Mouse (Mus musculus) midbrain, embryonic 14.5 days (tissue): Measurements from ENCODE around the gene D430041D05Rik. TPM values are rescaled to one million over a fixed set of nuclear protein-coding genes. Genes with fewer than 3 reads are reported as not detected.

Experiments
- ATAC-seq: fragments of 200-750 bp; cut with Nextera tagmentation; 2 replicates; pipeline ENCODE4 v1.8.0; 2017; ENCODE audit warnings: moderate number of reproducible peaks, moderate library complexity; ENCODE audit not compliant: low FRiP score, low TSS enrichment
- DNase-seq: peaks from one replicate; pipeline ENCODE4 v3.0.0-alpha.2; 2015
- H3K27ac ChIP-seq: fragments of 300-500 bp; sonication (generic); replicated peaks from 2 replicates; pipeline ENCODE4 v1.5.1; 2014; ENCODE audit warnings: mild to moderate bottlenecking, low read depth, low read length, moderate library complexity
- H3K27me3 ChIP-seq: fragments of 300-500 bp; sonication (generic); 2 replicates; pipeline ENCODE4 v1.6.1; 2014; ENCODE audit warnings: low read length, control low read depth, mixed read lengths; ENCODE audit not compliant: control insufficient read depth, insufficient read depth
- H3K36me3 ChIP-seq: fragments of 300-500 bp; sonication (generic); 2 replicates; pipeline ENCODE4 v1.6.1; 2014; ENCODE audit warnings: low read length, control low read depth; ENCODE audit not compliant: control insufficient read depth, insufficient read depth
- H3K4me1 ChIP-seq: fragments of 300-500 bp; sonication (generic); 2 replicates; pipeline ENCODE4 v1.6.1; 2014; ENCODE audit warnings: mild to moderate bottlenecking, antibody characterized with exemption, low read length, control low read depth; ENCODE audit not compliant: control insufficient read depth, insufficient read depth
- H3K4me2 ChIP-seq: fragments of 300-500 bp; sonication (generic); 2 replicates; pipeline ENCODE4 v1.6.1; 2014; ENCODE audit warnings: mild to moderate bottlenecking, low read length, moderate library complexity
- H3K4me3 ChIP-seq: fragments of 300-500 bp; sonication (generic); replicated peaks from 2 replicates; pipeline ENCODE4 v1.5.1; 2014; ENCODE audit warnings: low read depth, low read length
- H3K9ac ChIP-seq: fragments of 300-500 bp; sonication (generic); replicated peaks from 2 replicates; pipeline ENCODE4 v1.6.1; 2014; ENCODE audit warnings: mild to moderate bottlenecking, low read length, moderate library complexity
- H3K9me3 ChIP-seq: fragments of 300-500 bp; sonication (generic); 2 replicates; pipeline ENCODE4 v1.6.1; 2016; ENCODE audit warnings: low read length, control low read depth, mixed read lengths; ENCODE audit not compliant: control insufficient read depth
- WGBS: fragments of 180-500 bp; shearing (Covaris S2); extraction: QIAGEN DNeasy Blood & Tissue Kit; methylation state at CpG from one replicate; pipeline ENCODE4 v1.1.7; 2014; 5-methylcytosine and 5-hydroxymethylcytosine counted together
- polyA plus RNA-seq: library from polyadenylated mRNA; unstranded; fragments of >200 nt; fragmentation: Nextera tagmentation; extraction: Ambion mirVana; gene quantifications from 2 replicates; pipeline ENCODE4 v1.2.1, GENCODE M21; 2014

Gene D430041D05Rik
- polyA plus RNA-seq, 1 experiment from 2014 or later, result 12.0 TPM

DNA sequence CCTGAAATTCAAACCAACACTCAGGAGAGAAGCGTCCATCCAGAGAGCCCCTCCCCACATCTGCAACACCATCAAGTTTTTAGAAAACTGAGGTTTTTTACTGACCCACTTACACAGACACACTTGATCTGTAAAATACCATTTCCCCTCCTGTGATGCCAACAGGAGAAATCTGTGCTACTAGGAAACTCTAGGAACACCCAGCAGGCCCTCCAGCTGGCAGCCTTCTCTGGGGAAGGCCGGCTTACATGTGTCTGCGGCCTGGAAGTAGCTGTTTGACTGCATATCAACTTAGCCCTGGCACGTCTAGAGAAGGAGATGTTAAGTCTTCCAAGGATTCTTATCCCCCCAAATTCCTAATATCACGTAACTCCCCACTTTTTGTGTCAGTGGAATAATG is 105.1 kb downstream of the D430041D05Rik start:
- no peaks in the 10 kb centered on the region for H3K27me3 ChIP-seq
- ATAC-seq (no peak), DNase-seq (no peak)
- H3K9me3 ChIP-seq, result no peaks in the 10 kb centered on the region
- no peak overlapping the region for H3K4me2 ChIP-seq
- no peak overlapping the region for H3K27ac ChIP-seq
- no peak overlapping the region for H3K4me3 ChIP-seq
- no peak overlapping the region for H3K9ac ChIP-seq
- H3K4me1 ChIP-seq, result no peaks in the 10 kb centered on the region
- H3K36me3 ChIP-seq, result no peaks in the 10 kb centered on the region
- WGBS, result 76% methylated on average over 5 of the region's 5 CpGs

- Histone ChIP-seq H3K36me3 (no peaks in the 10 kb centered on the region), H3K9ac (no peak overlapping the region), H3K27ac (no peak overlapping the region), H3K4me2 (no peak overlapping the region), H3K4me1 (no peaks in the 10 kb centered on the region), H3K9me3 (no peaks in the 10 kb centered on the region), H3K4me3 (no peak overlapping the region), H3K27me3 (no peaks in the 10 kb centered on the region)
- no peak for ATAC-seq
- WGBS, result 70% methylated on average over 1 of the region's 1 CpGs
- no peak for DNase-seq
Observed at GRCm38 (mm10) chr2:104299912-104300311, 110.9 kb downstream of the D430041D05Rik start.

- no peaks in the 10 kb centered on the region for H3K9me3 ChIP-seq
- no peaks in the 10 kb centered on the region for H3K36me3 ChIP-seq
- H3K27me3 ChIP-seq, result no peaks in the 10 kb centered on the region
- no peak overlapping the region for H3K9ac ChIP-seq
- no peak overlapping the region for H3K4me2 ChIP-seq
- ATAC-seq (no peak), DNase-seq (peak; percentile 70)
- 14% methylated on average over 7 of the region's 7 CpGs for WGBS
- no peak overlapping the region for H3K4me3 ChIP-seq
- no peak overlapping the region for H3K27ac ChIP-seq
- H3K4me1 ChIP-seq, result no peaks in the 10 kb centered on the region
Observed at GRCm38 (mm10) chr2:104299160-104299559, 111.7 kb downstream of the D430041D05Rik start.

DNA sequence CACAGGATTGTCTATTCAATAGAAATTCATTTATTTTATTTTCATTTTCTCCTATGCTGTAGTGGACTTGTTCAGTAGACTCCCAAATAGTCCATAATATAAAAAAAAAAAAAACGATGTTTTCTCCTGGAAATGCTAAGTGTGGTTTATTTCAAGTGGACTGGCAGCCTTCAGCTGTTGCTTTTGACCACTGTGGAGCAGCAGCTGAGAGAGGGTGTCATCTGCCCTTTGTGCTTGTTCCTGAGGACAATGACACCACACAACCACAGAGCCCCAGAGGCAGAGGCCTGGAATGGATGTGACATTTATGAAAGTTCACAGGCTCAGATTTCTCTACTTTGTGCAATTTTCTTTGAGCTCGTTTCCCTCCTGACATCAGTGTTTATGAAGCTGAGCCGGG is 124.0 kb downstream of the D430041D05Rik start:
- Histone ChIP-seq H3K27ac (no peak overlapping the region), H3K9ac (no peak overlapping the region), H3K27me3 (no peaks in the 10 kb centered on the region), H3K4me3 (no peak overlapping the region), H3K9me3 (no peaks in the 10 kb centered on the region), H3K36me3 (no peaks in the 10 kb centered on the region), H3K4me1 (no peaks in the 10 kb centered on the region), H3K4me2 (no peak overlapping the region)
- ATAC-seq, result no peak
- DNase-seq, result no peak
- 80% methylated on average over 3 of the region's 3 CpGs for WGBS

DNA sequence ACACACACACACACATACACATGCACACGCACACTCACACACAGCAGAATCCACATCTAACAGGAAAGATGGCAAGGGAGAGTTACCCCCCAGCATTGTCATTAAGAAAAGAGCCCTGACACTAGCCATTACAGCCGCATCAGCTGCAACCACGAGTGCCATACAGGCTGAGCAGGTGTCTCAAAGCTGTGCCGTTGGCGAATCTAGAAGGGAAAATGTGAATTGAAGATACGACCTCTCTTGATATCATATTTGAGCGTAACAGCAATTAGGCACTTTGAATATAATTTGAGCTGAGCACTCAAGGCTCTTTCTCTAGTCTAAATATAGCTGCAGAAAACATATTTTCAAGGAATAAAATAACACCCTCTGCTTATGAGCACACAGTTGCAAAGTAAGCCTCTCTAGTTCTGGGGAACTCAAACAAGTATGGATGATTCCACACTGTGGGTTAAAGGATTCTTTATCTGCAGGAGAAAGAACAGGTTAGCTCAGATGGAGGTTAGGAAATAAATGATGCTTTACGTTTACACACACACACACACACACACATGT is 127.3 kb downstream of the D430041D05Rik start:
- H3K4me2 ChIP-seq, result no peak overlapping the region
- H3K4me3 ChIP-seq, result no peak overlapping the region
- H3K9me3 ChIP-seq, result no peaks in the 10 kb centered on the region
- WGBS, result 87% methylated on average over 8 of the region's 8 CpGs
- ATAC-seq, result no peak
- H3K27ac ChIP-seq, result no peak overlapping the region
- no peaks in the 10 kb centered on the region for H3K4me1 ChIP-seq
- H3K9ac ChIP-seq, result no peak overlapping the region
- DNase-seq, result no peak
- no peaks in the 10 kb centered on the region for H3K27me3 ChIP-seq
- H3K36me3 ChIP-seq, result no peaks in the 10 kb centered on the region

DNA sequence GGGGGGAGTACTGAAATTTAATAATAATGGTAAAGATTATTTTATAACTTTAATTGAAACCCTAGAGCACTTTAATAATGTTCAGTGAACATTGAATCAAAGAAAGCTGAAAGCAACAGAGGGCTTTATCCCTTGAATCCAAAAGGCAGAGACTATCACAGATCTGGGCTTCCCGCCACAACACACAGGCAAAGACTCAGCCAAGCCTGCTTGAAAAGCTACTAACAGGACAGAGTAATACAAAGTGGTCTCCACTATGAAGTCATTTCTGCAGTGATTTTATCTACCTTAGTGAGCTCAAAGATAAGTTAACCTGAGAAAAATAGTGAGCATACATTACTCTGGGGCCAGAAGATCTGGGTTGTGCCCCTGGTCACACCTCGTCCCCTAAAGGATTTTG is 128.0 kb downstream of the D430041D05Rik start:
- Histone ChIP-seq H3K4me3 (no peak overlapping the region), H3K9me3 (no peaks in the 10 kb centered on the region), H3K9ac (no peak overlapping the region), H3K4me1 (no peaks in the 10 kb centered on the region), H3K4me2 (no peak overlapping the region), H3K27ac (no peak overlapping the region), H3K36me3 (no peaks in the 10 kb centered on the region), H3K27me3 (no peaks in the 10 kb centered on the region)
- DNase-seq, result no peak
- WGBS, result 82% methylated on average over 2 of the region's 2 CpGs
- no peak for ATAC-seq

GRCm38 (mm10) chr2:104267049-104267448 is 143.8 kb downstream of the D430041D05Rik start:
- Histone ChIP-seq H3K36me3 (no peaks in the 10 kb centered on the region), H3K27ac (no peak overlapping the region), H3K4me3 (no peak overlapping the region), H3K4me1 (no peaks in the 10 kb centered on the region), H3K27me3 (no peaks in the 10 kb centered on the region), H3K9ac (no peak overlapping the region), H3K4me2 (no peak overlapping the region), H3K9me3 (no peaks in the 10 kb centered on the region)
- WGBS, result 63% methylated on average over 4 of the region's 4 CpGs
- DNase-seq, result no peak
- ATAC-seq, result no peak

GRCm38 (mm10) chr2:104261741-104262067 is 149.1 kb downstream of the D430041D05Rik start:
- Histone ChIP-seq H3K4me3 (no peak overlapping the region), H3K36me3 (no peaks in the 10 kb centered on the region), H3K4me2 (no peak overlapping the region), H3K4me1 (no peaks in the 10 kb centered on the region), H3K9me3 (no peaks in the 10 kb centered on the region), H3K9ac (no peak overlapping the region), H3K27me3 (no peaks in the 10 kb centered on the region), H3K27ac (no peak overlapping the region)
- WGBS, result 94% methylated on average over 4 of the region's 4 CpGs
- ATAC-seq (no peak), DNase-seq (no peak)

GRCm38 (mm10) chr2:104260920-104261740 is 149.7 kb downstream of the D430041D05Rik start:
- DNase-seq (no peak), ATAC-seq (no peak)
- Histone ChIP-seq H3K36me3 (no peaks in the 10 kb centered on the region), H3K27ac (no peak overlapping the region), H3K27me3 (no peaks in the 10 kb centered on the region), H3K4me1 (no peaks in the 10 kb centered on the region), H3K9ac (no peak overlapping the region), H3K9me3 (no peaks in the 10 kb centered on the region), H3K4me3 (no peak overlapping the region), H3K4me2 (no peak overlapping the region)
- 82% methylated on average over 18 of the region's 18 CpGs for WGBS
